Mouse (Mus musculus) forebrain, embryonic 14.5 days (tissue): Measurements from ENCODE around the gene Tnfaip1. TPM values are rescaled to one million over a fixed set of nuclear protein-coding genes. Genes with fewer than 3 reads are reported as not detected.

Experiments used
- ATAC-seq: fragments of 200-750 bp; cut with Nextera tagmentation; 2 replicates; pipeline ENCODE4 v1.8.0; 2017; ENCODE audit warnings: mild to moderate bottlenecking, moderate library complexity
- DNase-seq: peaks from one replicate; pipeline ENCODE4 v3.0.0-alpha.2; 2015; ENCODE audit warnings: low spot score
- H3K27ac ChIP-seq: fragments of 300-500 bp; sonication (generic); 2 replicates; pipeline ENCODE4 v1.5.1; 2014; ENCODE audit warnings: low read depth, mild to moderate bottlenecking, control low read depth, low read length, moderate library complexity
- H3K27me3 ChIP-seq: fragments of 300-500 bp; sonication (generic); replicated peaks from 2 replicates; pipeline ENCODE4 v1.6.1; 2014; ENCODE audit warnings: low read length, control low read depth, mixed read lengths; ENCODE audit not compliant: control insufficient read depth, insufficient read depth
- H3K36me3 ChIP-seq: fragments of 300-500 bp; sonication (generic); 2 replicates; pipeline ENCODE4 v1.6.1; 2014; ENCODE audit warnings: low read length, control low read depth; ENCODE audit not compliant: control insufficient read depth, insufficient read depth
- H3K4me1 ChIP-seq: fragments of 300-500 bp; sonication (generic); 2 replicates; pipeline ENCODE4 v1.6.1; 2014; ENCODE audit warnings: antibody characterized with exemption, low read length, control low read depth; ENCODE audit not compliant: control insufficient read depth, insufficient read depth
- H3K4me2 ChIP-seq: fragments of 300-500 bp; sonication (generic); 2 replicates; pipeline ENCODE4 v1.6.1; 2014; ENCODE audit warnings: mild to moderate bottlenecking, control low read depth, low read length
- H3K4me3 ChIP-seq: fragments of 300-500 bp; sonication (generic); 2 replicates; pipeline ENCODE4 v1.5.1; 2014; ENCODE audit warnings: low read depth, low read length, control low read depth
- H3K9ac ChIP-seq: fragments of 300-500 bp; sonication (generic); 2 replicates; pipeline ENCODE4 v1.6.1; 2014; ENCODE audit warnings: mild to moderate bottlenecking, low read length, control low read depth, moderate library complexity
- H3K9me3 ChIP-seq: fragments of 300-500 bp; sonication (generic); replicated peaks from 2 replicates; pipeline ENCODE4 v1.6.1; 2016; ENCODE audit warnings: low read length, control low read depth, mixed read lengths; ENCODE audit not compliant: control insufficient read depth
- WGBS: fragments of 180-500 bp; shearing (Covaris S2); extraction: QIAGEN DNeasy Blood & Tissue Kit; methylation state at CpG from one replicate; pipeline ENCODE4 v1.1.7; 2014; 5-methylcytosine and 5-hydroxymethylcytosine counted together
- polyA plus RNA-seq: library from polyadenylated mRNA; unstranded; fragments of >200 nt; fragmentation: Nextera tagmentation; extraction: Ambion mirVana; gene quantifications from 2 replicates; pipeline ENCODE4 v1.2.1, GENCODE M21; 2014

Tnfaip1 gene
- polyA plus RNA-seq, 1 experiment from 2014 or later, result 66.1 TPM

GRCm38 (mm10) chr11:78483639-78484038 lies 52.5 kb downstream of the Tnfaip1 start:
- no peaks in the 10 kb centered on the region for H3K9me3 ChIP-seq
- ATAC-seq (no peak), DNase-seq (no peak)
- no peak overlapping the region for H3K4me3 ChIP-seq
- no peaks in the 10 kb centered on the region for H3K4me1 ChIP-seq
- no peak overlapping the region for H3K4me2 ChIP-seq
- 61% methylated on average over 7 of the region's 7 CpGs for WGBS
- peaks cover 69% of the 10 kb centered on the region for H3K36me3 ChIP-seq
- no peak overlapping the region for H3K9ac ChIP-seq
- no peak overlapping the region for H3K27ac ChIP-seq
- 0 out of 2 replicates have a peak, but pooled peaks cover 2% of the 10 kb centered on the region for H3K27me3 ChIP-seq

- 88% methylated on average over 3 of the region's 3 CpGs for WGBS
- ATAC-seq, result no peak
Measured at GRCm38 (mm10) chr11:78475289-78475688, 60.8 kb downstream of the Tnfaip1 start.

More at GRCm38 (mm10) chr11:78475289-78475688, 60.8 kb downstream of the Tnfaip1 start:
- no peak overlapping the region for H3K4me2 ChIP-seq
- peaks cover 31% of the 10 kb centered on the region for H3K36me3 ChIP-seq
- no peaks in the 10 kb centered on the region for H3K27me3 ChIP-seq
- H3K9me3 ChIP-seq, result no peaks in the 10 kb centered on the region
- H3K27ac ChIP-seq, result no peak overlapping the region
- H3K4me1 ChIP-seq, result no peaks in the 10 kb centered on the region
- DNase-seq, result no peak
- no peak overlapping the region for H3K4me3 ChIP-seq
- no peak overlapping the region for H3K9ac ChIP-seq

Other genes starting within 250 kb of the Tnfaip1 start
- 0.19 and 0.43 TPM in 2 replicates for gene BC030499, start 245.5 kb downstream of the Tnfaip1 start, polyA plus RNA-seq
- gene Spag5, start 234.8 kb downstream of the Tnfaip1 start, polyA plus RNA-seq, result 21.5 and 25.4 TPM in 2 replicates
- 161 and 167 TPM in 2 replicates for gene Aldoc, start 213.4 kb downstream of the Tnfaip1 start, polyA plus RNA-seq
- 46.8 and 51.0 TPM in 2 replicates for gene Pigs, start 207.9 kb downstream of the Tnfaip1 start, polyA plus RNA-seq
- 72.5 and 73.8 TPM in 2 replicates for gene Unc119, start 192.8 kb downstream of the Tnfaip1 start, polyA plus RNA-seq
- not detected in 2 replicates for gene Foxn1, start 149.8 kb downstream of the Tnfaip1 start, polyA plus RNA-seq
- gene Slc13a2, start 114.1 kb downstream of the Tnfaip1 start, polyA plus RNA-seq, result not detected in 2 replicates
- 18.4 and 19.2 TPM in 2 replicates for gene Slc46a1, start 70.6 kb downstream of the Tnfaip1 start, polyA plus RNA-seq
- 34.9 and 45.6 TPM in 2 replicates for gene Sarm1, start 38.6 kb downstream of the Tnfaip1 start, polyA plus RNA-seq
- 88.4 and 120 TPM in 2 replicates for gene Vtn, start 37.2 kb downstream of the Tnfaip1 start, polyA plus RNA-seq
- gene Sebox, start 32.9 kb downstream of the Tnfaip1 start, polyA plus RNA-seq, result 0.66 and 0.72 TPM in 2 replicates
- 93.1 and 93.2 TPM in 2 replicates for gene Tmem199, start 24.2 kb downstream of the Tnfaip1 start, polyA plus RNA-seq
- gene Poldip2, start 24.1 kb downstream of the Tnfaip1 start, polyA plus RNA-seq, result 185 TPM in 2 replicates
- gene Ift20, start within 50 bp of the Tnfaip1 start, polyA plus RNA-seq, result 118 and 126 TPM in 2 replicates
- 40.0 and 48.5 TPM in 2 replicates for gene Tmem97, start 14.4 kb upstream of the Tnfaip1 start, polyA plus RNA-seq
- 31.6 and 38.0 TPM in 2 replicates for gene Nlk, start 161.0 kb upstream of the Tnfaip1 start, polyA plus RNA-seq
- 40.7 and 48.9 TPM in 2 replicates for gene Ccnq, start 215.4 kb upstream of the Tnfaip1 start, polyA plus RNA-seq